Mouse (Mus musculus): Measurements from ENCODE around the gene Map3k19.

Map3k19 gene

DNA sequence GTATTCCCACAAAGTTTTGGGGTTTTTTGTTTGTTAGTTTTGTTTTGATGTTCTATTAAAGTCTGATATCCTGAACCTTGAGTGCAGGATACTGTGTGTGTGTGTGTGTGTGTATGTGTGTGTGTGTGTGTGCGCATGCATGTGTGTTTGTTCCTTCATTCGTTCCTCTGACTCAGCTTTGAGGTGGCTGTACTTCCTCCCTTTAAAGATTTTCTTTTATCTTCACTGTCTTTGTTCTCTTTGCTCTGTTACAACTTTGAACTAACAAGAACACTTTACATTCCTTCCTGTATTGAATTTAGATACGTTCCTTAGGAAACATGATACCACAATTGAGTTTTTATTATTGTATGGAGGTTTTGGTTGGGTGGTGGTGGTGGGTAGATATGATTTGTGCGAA is 58.5 kb downstream of the Map3k19 start:
- DNase-seq: no peak

DNA sequence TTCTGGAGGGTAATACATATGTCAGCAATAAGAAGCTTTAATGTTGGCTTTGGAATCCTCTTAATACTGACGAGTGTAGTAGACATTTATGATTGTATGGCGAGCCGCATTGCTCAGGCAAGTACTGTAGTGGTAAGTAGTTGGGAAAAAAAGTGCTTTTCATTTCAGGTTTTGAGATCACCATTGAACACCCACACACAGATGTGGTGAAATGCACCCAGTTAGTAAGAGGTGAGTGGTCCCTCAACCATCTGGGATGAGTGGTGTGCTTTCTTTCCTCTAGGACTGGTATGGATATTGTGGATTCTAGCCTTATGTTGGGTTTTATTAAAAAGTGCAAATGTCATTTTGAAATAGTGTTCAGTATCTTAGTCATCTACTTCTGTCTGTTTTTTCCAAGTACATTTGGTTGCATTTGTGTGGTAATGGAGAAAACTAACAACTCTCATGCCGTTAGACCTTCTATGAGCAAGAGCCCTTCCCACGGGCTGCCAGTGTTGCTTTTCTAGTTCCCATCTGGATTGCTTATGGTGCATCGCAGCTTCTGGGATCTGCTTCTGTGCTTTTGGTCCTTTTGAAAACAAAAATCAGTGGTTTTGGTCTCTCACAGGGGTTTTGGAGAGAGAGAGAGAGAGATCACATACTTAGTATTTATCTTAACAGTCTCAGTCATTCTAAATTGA is 59.6 kb downstream of the Map3k19 start:
- DNase-seq: no peak

DNA sequence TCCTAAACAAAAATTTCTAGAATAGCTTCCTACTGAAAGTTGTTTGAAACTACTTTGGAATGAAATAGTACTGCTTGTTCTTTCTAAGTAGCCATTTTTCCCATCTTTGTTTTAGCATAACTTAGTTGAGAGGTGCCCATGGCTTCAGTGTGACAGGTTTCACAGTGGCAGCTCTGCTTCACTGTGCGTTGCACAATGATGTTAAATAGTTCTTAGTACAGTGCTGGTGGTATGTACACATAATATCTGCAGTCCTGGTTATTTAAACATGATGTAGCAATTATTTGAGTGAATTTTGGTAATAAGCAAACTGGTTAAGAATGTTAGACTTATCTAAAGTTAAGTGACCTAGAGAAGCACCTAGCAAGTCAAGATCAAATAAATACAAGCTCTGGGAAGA is 61.4 kb downstream of the Map3k19 start:
- DNase-seq: no peak

DNA sequence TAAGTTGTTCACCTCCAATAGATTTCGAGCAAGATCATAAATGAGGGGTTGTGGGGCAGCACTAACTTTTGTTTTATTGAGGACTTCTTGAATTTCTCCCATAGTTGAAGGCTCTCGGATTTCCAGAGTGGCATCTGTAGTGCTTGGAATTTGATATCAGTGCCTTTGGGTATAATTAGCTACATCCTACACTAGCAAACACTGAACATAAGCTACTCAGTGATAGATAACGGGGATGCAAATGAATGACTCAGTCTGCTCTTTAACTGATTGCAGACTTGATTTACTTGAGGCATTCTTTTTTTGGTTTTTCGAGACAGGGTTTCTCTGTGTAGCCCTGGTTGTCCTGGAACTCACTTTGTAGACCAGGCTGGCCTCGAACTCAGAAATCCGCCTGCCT is 65.9 kb downstream of the Map3k19 start:
- DNase-seq: no peak

DNA sequence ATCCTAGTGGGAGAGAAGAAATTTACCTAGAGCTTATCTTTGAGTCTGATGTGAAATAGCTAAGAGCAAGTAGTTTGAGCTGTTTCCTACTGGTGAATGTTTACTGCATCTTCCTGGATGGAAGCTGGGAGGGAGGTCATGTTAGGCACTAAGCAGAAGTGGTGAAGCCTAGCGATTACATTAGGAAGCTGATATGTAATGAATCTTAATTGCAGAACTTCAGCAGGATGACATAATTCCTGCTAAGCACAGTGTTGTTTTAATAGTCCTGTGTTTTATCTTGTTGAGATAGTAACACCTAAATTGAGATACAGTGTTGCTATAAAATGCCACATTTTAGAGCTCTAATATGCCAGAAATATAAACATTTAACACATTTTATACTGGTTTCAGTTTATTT is 68.9 kb downstream of the Map3k19 start:
- DNase-seq: no peak

DNA sequence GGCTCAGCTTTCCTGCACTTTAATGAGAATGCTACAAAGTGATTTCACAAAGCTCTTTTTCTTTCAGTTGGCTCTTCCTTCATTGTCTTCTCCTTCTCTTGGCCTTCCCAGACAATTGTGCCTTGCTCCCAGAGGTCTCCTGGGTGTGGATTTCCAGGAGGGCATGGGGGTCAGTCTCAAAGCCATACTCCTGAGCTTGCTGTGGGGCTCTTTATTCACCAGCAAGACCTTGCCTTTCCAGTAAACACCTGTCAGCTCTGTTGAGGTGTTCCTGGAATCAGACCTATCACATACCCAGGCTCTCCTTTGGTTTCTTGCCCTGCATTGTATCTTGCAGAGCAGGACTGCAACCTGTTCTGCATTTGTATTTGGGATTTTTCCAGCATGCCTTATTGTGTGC is 71.0 kb downstream of the Map3k19 start:
- DNase-seq: no peak

DNA sequence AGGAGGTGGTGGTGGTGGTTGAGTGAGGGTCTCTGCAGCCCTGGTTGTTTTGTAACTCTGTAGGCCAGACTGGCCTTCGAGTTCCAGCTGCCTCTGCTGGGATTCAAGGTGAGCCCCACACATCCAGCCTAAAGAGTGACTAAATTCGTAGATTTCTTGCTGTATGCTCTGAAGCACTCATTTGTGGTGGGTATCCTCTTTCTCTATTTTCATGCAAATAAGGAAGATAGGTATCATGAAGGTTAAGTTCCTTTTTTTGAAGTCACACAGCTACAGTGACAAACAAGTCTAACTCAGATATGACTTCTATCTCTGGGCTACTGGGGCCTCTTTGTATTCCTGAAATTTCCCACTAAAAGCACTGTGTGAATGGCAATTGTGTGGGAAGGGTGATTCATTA is 74.0 kb downstream of the Map3k19 start:
- DNase-seq: no peak

DNA sequence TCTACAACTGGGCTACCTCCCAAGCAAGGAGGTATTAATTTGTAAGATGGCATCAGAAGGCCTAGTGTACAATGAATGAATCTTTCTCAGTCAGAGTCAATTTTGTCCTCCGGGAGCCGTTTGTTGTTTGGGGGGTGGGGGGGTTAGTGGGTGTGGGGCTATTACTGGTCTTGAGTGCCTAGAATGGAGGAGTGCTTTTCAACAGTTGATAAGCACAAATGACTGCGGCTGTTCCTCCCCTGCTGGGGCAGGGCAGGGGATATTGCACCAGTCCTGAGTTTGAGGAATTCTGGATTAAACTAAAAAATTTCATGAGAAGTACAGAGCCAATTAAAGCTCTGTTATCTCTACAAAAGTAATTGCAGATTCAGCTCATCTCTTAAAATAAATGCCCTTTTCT is 74.7 kb downstream of the Map3k19 start:
- DNase-seq: no peak

DNA sequence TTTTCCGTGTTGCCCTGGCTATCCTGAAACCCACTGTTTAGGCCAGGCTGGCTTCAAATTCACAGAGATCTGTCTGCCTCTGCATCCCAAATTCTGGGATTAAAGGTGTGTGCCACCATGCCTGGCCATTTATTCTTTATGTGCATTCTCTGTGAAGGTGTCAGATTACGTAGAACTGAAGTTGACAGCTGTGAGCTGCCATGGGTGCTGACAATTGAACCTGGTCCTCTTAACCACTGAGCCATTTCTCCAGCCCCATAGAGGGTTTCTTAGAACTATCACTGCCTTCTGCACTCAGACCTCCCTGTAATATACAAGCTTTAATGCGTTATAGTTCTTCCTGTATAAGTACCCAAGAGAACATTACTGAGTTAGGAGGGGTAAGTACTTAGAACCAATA is 76.2 kb downstream of the Map3k19 start:
- no peak for DNase-seq

DNA sequence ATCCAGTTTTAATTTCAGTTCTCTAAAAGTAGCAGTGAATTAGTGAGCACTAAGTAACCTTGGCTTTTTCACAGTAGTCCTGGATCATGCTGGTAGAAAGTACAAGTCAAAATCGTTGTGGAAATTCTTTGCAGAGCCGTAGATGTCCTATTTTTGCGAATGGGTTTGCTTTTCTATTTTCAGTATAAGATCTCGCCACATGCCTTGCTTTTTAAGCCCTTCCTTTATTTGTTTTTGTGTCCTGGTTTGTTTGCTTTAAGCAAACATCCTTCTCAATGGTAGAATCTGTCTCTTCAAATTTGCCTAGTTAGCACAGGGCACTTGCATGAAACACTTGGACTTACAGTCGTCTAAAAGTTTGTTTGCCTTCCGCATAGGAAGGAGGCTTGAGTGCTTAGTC is 78.6 kb downstream of the Map3k19 start:
- DNase-seq: no peak

DNA sequence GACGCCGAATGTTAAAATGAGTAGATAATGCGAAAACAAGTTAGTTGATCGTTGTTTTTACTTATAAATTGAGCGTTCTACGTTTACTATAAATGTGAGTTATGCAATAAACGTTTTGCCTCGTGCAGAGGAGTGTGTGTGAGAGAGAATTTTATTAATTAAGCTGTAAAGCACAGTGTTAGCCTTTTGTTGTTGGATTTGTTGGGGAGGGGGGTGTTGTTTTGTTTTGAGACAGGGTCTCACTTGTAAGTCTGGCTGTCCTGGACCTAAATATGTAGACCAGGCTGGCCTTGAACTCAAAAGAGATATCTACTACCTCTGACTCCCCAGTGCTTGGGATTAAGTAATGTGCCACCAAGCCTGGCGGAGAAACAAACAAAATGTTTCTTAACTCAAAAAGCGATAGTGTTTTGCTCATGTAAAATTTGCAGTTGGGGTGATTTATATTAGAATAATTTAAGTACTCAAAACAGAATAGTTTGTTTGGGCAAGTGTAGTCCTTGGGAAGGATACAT is 79.6 kb downstream of the Map3k19 start:
- DNase-seq: no peak

DNA sequence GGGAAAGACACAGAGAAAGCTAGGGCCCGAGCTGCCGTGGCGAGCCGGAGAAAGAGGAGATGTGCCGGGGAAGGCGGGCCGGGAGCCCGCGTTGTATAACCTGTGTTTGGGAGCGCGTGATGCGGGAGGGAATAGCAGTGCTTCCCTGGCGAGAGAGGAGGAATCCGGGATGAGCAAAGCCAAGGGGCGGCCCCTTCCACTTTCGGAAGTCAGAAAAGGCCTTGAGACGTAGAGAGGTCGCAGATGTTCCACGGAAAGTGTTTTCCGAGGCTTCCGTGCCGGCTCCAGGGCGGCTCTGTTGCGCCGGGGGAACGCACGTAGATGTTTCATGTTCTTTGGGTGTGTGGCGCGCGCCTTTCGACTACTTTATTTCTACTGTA is 80.3 kb downstream of the Map3k19 start:
- no peak for DNase-seq

DNA sequence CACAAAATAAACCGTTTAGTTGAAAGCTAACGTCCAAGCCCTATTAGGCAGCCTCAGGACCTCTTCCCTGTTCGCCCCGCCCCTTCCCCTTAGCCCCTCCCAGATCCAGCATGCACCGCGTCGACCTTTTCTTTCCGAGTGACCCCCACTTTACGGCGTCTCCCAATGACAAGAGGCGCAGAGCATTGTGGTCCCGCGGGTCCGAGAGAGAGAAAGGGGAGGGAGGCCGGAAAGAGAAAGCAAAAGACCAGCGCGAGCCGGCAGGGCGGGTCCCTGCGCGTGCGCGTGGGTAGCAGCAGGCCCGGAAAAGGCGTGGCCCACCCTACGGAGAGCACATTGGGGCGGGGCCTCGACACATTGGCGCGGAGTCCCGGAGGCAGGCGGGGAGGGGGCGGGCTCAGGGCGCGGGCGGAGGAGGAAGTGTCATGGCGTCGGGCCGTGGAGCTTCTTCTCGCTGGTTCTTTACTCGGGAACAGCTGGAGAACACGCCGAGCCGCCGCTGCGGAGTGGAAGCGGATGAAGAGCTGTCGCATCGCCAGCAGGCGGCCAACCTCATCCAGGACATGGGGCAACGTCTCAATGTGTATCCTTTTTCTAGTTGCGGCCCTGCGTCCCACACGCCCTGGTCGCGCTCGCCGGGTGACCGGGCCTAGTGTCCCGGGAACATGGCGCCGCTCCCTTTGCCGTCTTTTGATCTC is 80.9 kb downstream of the Map3k19 start, which contains the start of gene Ccnt2:
Gene Ccnt2 (plus strand): TSS at position 362 of the 698 bp plus-strand sequence.
- DNase-seq: peak; percentile 98

DNA sequence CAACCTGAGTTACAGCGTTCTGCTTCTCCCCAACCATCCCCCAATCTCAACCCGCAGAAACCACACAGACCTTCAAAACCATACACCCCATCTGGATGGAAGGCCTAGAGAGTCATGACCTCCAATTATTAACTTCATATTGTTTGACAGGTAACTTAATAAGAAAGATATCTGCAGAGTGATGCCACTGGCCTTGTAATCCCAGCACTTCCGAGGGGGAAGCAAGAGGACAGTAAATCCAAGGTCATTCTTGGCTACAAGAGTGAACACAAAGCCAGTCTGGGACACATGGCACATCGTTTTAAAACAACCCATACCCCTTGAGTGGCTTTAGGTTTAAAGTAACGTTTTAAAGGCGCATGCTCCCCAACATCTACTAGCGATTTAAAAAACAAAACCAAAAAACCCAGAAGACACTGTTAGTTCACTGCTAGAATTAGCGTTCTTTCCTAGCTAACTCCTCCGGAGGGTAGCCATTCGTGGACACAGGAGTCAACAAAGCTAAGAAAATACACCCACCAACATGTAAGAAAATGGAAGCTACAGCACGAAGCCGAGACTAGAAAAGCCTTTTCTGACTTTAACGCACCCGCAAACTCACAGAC is 81.5 kb downstream of the Map3k19 start:
- DNase-seq: no peak

DNA sequence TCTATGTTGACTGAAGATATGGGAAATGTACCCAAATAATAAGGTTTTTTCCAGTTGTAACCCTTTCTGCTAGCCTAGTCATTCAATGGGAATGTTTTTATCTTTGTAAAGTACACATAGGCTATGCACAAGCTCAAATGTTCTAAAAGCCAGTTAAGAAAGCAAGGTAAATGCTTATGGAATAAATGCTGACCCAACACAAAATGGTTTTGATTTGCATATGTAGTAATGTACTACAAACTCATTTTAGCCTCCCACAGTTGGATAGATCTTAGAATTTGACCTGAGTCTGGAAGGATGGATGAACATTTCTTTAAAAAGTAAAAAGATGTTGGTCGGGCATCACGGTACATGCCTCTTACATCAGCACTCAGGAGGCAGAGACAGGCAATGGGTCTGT is 88.1 kb downstream of the Map3k19 start:
- DNase-seq: no peak

DNA sequence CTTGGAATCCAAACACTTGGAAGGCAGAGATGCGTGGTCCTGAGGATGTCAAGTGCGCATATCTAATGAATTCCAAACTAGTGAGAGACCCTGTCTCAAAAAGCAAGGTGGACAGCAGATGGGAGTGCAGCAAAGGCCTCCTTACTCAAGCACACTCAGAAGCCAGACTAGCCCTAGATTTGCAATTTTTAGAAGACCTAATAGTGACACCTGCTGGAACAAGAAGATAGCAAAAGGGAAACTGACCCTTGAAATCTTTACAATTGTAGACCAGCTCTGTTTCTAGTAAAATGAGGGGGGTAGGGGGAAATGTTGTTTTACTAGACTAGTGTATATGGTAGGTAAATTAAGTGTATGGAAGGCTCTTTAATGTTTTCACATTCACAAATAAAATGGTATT is 89.4 kb downstream of the Map3k19 start:
- no peak for DNase-seq
